Mouse (Mus musculus) liver, adult 2 months (tissue): ENCODE measurements around the gene Lamb2. TPM values are rescaled to one million over a fixed set of nuclear protein-coding genes. Genes with fewer than 3 reads are reported as not detected.

Experiments
- DNase-seq: peaks from one replicate; pipeline ENCODE4 v3.0.0-alpha.2; 2011; ENCODE audit warnings: low read depth, low spot score; ENCODE audit errors: extremely low read depth
- H3K27ac ChIP-seq: fragments of 200-500 bp; replicated peaks from 2 replicates; pipeline ENCODE4 v1.5.1; 2012; ENCODE audit warnings: low read depth, mild to moderate bottlenecking, control low read depth, inconsistent platforms, low read length; ENCODE audit not compliant: insufficient read depth
- H3K27me3 ChIP-seq: fragments of 200-500 bp; 2 replicates; pipeline ENCODE4 v1.6.1; 2012; ENCODE audit warnings: mild to moderate bottlenecking, moderate library complexity, low read length, inconsistent platforms; ENCODE audit not compliant: control insufficient read depth, insufficient read depth
- H3K36me3 ChIP-seq: fragments of 200-500 bp; 2 replicates; pipeline ENCODE4 v1.6.1; 2012; ENCODE audit warnings: low read length, inconsistent platforms; ENCODE audit not compliant: control insufficient read depth, insufficient read depth
- H3K4me1 ChIP-seq: fragments of 200-500 bp; 2 replicates; pipeline ENCODE4 v1.6.1; 2011; ENCODE audit warnings: low read length; ENCODE audit not compliant: control insufficient read depth, insufficient read depth
- H3K4me3 ChIP-seq: fragments of 200-500 bp; 2 replicates; pipeline ENCODE4 v1.5.1; 2011; ENCODE audit warnings: low read depth, mild to moderate bottlenecking, control low read depth, low read length, moderate library complexity; ENCODE audit not compliant: insufficient read depth
- H3K79me2 ChIP-seq: fragments of 200-500 bp; 2 replicates; pipeline ENCODE4 v1.6.1; 2012; ENCODE audit warnings: inconsistent platforms, mild to moderate bottlenecking, low read length, moderate library complexity; ENCODE audit not compliant: control insufficient read depth, insufficient read depth
- H3K9ac ChIP-seq: fragments of 200-500 bp; 2 replicates; pipeline ENCODE4 v1.6.1; 2012; ENCODE audit warnings: low read depth, mild to moderate bottlenecking, control low read depth, inconsistent platforms, low read length
- CTCF ChIP-seq: fragments of 200-500 bp; IDR thresholded peaks from 2 replicates; pipeline ENCODE4 v1.5.1; 2011; ENCODE audit warnings: low read depth, low read length, control low read depth
- POLR2A ChIP-seq: fragments of 200-500 bp; IDR thresholded peaks from 2 replicates; pipeline ENCODE4 v1.6.1; 2011; ENCODE audit warnings: low read length, control low read depth; ENCODE audit not compliant: insufficient read depth; ENCODE audit errors: extremely low read depth
- WGBS: fragments of 180-500 bp; shearing (Covaris S2); methylation state at CpG from one replicate; pipeline ENCODE4 v1.1.7; 2018; 5-methylcytosine and 5-hydroxymethylcytosine counted together
- polyA plus RNA-seq: library from polyadenylated mRNA; depleted of rRNA; stranded (reverse); fragments of >200 nt; gene quantifications from 2 replicates; pipeline ENCODE4 v1.2.3, GENCODE M21; 2012
- total RNA-seq: library from RNA; depleted of rRNA; stranded (reverse); fragments of >200 nt; gene quantifications from 2 replicates; pipeline ENCODE4 v1.2.3, GENCODE M21; 2014

Lamb2 gene
- total and polyA plus RNA-seq, 2 experiments, result 4.8 to 5.0 TPM

DNA sequence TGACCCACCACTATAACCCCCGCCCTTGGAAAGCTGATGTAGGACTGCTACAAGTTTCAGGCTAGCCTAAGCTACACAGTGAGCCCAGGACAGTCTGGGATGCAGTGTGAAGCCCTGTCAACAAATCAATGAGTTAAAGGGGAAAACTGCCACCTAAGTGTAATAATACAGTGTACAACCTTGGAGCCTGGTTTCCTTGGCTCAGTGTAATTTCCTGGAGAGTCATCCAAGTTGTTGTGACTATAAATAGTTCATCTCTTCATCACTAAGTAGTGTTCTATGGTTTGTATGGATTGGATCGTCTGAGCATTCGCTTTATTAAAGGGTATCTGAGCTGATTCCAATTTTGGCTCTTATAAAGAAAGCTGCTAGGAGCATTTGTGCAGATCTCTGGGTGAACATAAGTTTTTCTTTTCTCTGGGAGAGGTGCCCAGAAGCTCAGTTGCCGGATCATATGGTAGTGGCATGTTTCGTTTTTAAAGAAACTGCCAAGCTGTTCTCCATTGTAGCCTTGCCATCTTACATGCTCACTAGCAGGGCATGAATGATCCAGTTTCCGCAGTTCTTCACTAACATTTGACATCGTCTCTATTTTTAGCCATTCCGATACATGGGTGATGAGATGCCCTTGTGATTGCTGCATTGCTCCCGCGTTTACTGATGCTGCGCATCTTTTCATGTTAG lies 38.2 kb upstream of the Lamb2 start:
- no peaks in the 10 kb centered on the region for H3K79me2 ChIP-seq
- no peak overlapping the region for H3K4me3 ChIP-seq
- H3K27me3 ChIP-seq, result no peaks in the 10 kb centered on the region
- no peaks in the 10 kb centered on the region for H3K36me3 ChIP-seq
- 85% methylated on average over 11 of the region's 11 CpGs for WGBS
- DNase-seq, result no peak
- no peaks in the 10 kb centered on the region for H3K4me1 ChIP-seq
- H3K9ac ChIP-seq, result no peak overlapping the region
- no peak overlapping the region for H3K27ac ChIP-seq
- TF ChIP-seq POLR2A (no peak), CTCF (no peak)

DNA sequence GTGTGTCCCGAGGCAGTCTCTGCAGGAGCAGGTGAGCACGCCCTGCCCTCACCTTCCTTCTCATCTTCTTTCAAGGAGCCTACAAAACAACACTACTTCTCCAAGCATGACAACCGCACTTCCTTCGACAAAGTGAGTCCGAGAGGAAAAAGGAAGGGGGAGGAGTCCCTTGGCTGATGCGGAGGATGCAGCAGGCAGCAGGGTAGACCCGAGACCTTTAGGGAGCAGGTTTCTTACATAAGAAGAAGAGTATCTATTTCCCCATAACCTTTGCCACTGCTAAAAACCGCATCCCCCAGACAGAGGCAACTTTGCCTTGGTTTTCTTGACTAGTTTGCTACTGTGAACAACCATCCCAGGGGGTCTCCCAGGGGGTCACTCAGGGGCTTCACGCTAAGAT lies 34.4 kb upstream of the Lamb2 start:
- 74% methylated on average over 9 of the region's 9 CpGs for WGBS
- Histone ChIP-seq H3K4me1 (no peaks in the 10 kb centered on the region), H3K4me3 (no peak overlapping the region)

DNA sequence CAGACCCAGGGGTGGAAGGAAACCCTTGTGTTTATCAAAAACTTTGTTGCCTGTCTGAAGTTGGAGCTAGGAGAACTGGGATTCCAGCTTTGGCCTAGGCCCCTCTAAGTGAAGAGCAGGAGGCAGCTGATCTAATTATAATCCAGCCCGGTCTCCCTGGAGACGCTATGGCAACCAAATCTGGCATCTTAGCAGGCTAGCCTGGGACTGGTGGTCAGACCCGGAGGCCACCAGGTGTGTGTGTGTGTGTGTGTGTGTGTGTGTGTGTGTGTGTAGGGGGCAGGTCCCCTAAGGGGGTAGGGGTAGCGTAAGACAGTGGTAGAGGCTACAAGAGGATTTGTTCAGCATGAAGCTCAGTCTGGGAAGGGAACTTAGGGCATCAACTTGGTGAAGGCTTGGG lies 29.7 kb upstream of the Lamb2 start:
- Histone ChIP-seq H3K9ac (no peak overlapping the region), H3K4me1 (no peaks in the 10 kb centered on the region), H3K27me3 (no peaks in the 10 kb centered on the region), H3K36me3 (no peaks in the 10 kb centered on the region), H3K27ac (no peak overlapping the region), H3K79me2 (no peaks in the 10 kb centered on the region), H3K4me3 (no peak overlapping the region)
- 88% methylated on average over 4 of the region's 4 CpGs for WGBS
- no peak for DNase-seq
- TF ChIP-seq CTCF (no peak), POLR2A (no peak)

More for the DNA sequence above, 34.4 kb upstream of the Lamb2 start:
- Histone ChIP-seq H3K36me3 (no peaks in the 10 kb centered on the region), H3K27ac (no peak overlapping the region), H3K79me2 (no peaks in the 10 kb centered on the region), H3K9ac (no peak overlapping the region), H3K27me3 (no peaks in the 10 kb centered on the region)
- DNase-seq, result no peak
- no peak for TF ChIP-seq CTCF
- no peak for TF ChIP-seq POLR2A

- no peak for DNase-seq
- TF ChIP-seq POLR2A (no peak), CTCF (no peak)
Observed at GRCm38 (mm10) chr9:108450292-108451169, 29.0 kb upstream of the Lamb2 start.

DNA sequence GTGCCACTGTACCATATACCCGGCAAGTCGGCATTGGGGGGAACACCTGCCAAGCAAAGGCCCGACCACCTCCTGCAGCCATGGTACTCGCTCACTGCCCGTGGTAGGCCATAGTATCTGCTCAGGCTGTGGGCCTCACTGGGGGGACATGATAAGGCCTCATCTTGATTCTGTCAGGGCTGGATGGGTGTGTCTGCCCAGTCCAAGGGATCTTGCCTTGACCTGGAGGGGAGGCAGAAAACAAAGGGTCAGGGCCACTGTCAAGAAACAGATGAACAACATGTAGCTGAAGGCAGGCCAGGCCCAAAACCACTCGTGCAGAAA lies 28.4 kb upstream of the Lamb2 start:
- Histone ChIP-seq H3K79me2 (no peaks in the 10 kb centered on the region), H3K27me3 (no peaks in the 10 kb centered on the region), H3K9ac (no peak overlapping the region), H3K4me3 (no peak overlapping the region), H3K4me1 (no peaks in the 10 kb centered on the region), H3K36me3 (no peaks in the 10 kb centered on the region), H3K27ac (no peak overlapping the region)
- no peak for DNase-seq
- WGBS, result 92% methylated on average over 6 of the region's 6 CpGs
- TF ChIP-seq CTCF (no peak), POLR2A (no peak)

More at GRCm38 (mm10) chr9:108450292-108451169, 29.0 kb upstream of the Lamb2 start:
- H3K36me3 ChIP-seq, result no peaks in the 10 kb centered on the region
- no peaks in the 10 kb centered on the region for H3K4me1 ChIP-seq
- no peaks in the 10 kb centered on the region for H3K79me2 ChIP-seq
- 86% methylated on average over 21 of the region's 21 CpGs for WGBS
- no peak overlapping the region for H3K27ac ChIP-seq
- no peaks in the 10 kb centered on the region for H3K27me3 ChIP-seq
- H3K4me3 ChIP-seq, result no peak overlapping the region
- no peak overlapping the region for H3K9ac ChIP-seq

- WGBS, result 84% methylated on average over 6 of the region's 6 CpGs
- TF ChIP-seq POLR2A, result no peak
- H3K4me1 ChIP-seq, result no peaks in the 10 kb centered on the region
- H3K27ac ChIP-seq, result no peak overlapping the region
- no peak overlapping the region for H3K9ac ChIP-seq
- no peak overlapping the region for H3K4me3 ChIP-seq
- H3K79me2 ChIP-seq, result no peaks in the 10 kb centered on the region
- no peaks in the 10 kb centered on the region for H3K36me3 ChIP-seq
- no peak for DNase-seq
- H3K27me3 ChIP-seq, result no peaks in the 10 kb centered on the region
Observed at GRCm38 (mm10) chr9:108451519-108452160, 27.9 kb upstream of the Lamb2 start.
